Mouse (Mus musculus) embryonic fibroblast, embryonic 13.5 days (primary cell): ENCODE data around the gene Bmi1.

ENCODE experiments used
- CTCF ChIP-seq: IDR thresholded peaks from 2 replicates; pipeline ENCODE4 v1.5.1; 2011; ENCODE audit warnings: mild to moderate bottlenecking, control low read depth, low read length, moderate library complexity, borderline replicate concordance; ENCODE audit not compliant: insufficient read depth
- POLR2A ChIP-seq: IDR thresholded peaks from 2 replicates; pipeline ENCODE4 v1.6.1; 2011; ENCODE audit warnings: low read depth, mild to moderate bottlenecking, control low read depth, low read length, moderate library complexity

- TF ChIP-seq CTCF (no peak), POLR2A (no peak)
Observed at GRCm38 (mm10) chr2:18690756-18691155, 13.9 kb downstream of the Bmi1 start.
